Mouse (Mus musculus): ENCODE measurements around the gene Bcl2l11. TPM values are rescaled to one million over a fixed set of nuclear protein-coding genes. Genes with fewer than 3 reads are reported as not detected.
A peak's percentile ranks its signal among the peaks of the same experiment; 100 is the strongest.

The Bcl2l11 gene
- 54.4 and 63.3 TPM in 2 replicates for polyA plus RNA-seq (2012; rRNA removed)

- peak within 1 kb of the TSS; percentile 76 for H3K4me3 ChIP-seq (ENCODE audit: control insufficient read depth, insufficient read depth, low read length)
- under 1% methylated on average over 76 of the region's 76 CpGs for WGBS
- H3K27me3 ChIP-seq (ENCODE audit: control insufficient read depth, insufficient read depth, low read length) = peaks cover 21% of the 10 kb centered on the region
- no peaks in the 10 kb centered on the region for H3K36me3 ChIP-seq (ENCODE audit: control insufficient read depth, insufficient read depth, low read length)
- TF ChIP-seq CTCF (IDR thresholded peaks at IDR 0.05; ENCODE audit: borderline replicate concordance, control insufficient read depth, extremely low read depth, insufficient read depth, low read length, poor library complexity) = 0 out of 2 replicates have a peak, but pooled peaks have one; percentile 57
- peak; percentile 98 for TF ChIP-seq POLR2A (IDR thresholded peaks at IDR 0.05; ENCODE audit: control insufficient read depth, extremely low read depth, insufficient read depth, low read length, poor library complexity)
- peak; percentile 98 for DNase-seq
- H3K27ac ChIP-seq (ENCODE audit: control insufficient read depth, insufficient read depth, low read length) = 0 out of 2 replicates have a peak within 1 kb of the TSS, but pooled peaks have one; percentile 4
- H3K4me1 ChIP-seq (replicated peaks; ENCODE audit: control insufficient read depth, insufficient read depth, low read length) = peaks cover 35% of the 10 kb centered on the region
These were observed at the start of gene Bcl2l11 for GRCm38 (mm10) chr2:128125635-128126470. Gene Bcl2l11, plus strand, starts transcription at chr2:128126038.

DNA sequence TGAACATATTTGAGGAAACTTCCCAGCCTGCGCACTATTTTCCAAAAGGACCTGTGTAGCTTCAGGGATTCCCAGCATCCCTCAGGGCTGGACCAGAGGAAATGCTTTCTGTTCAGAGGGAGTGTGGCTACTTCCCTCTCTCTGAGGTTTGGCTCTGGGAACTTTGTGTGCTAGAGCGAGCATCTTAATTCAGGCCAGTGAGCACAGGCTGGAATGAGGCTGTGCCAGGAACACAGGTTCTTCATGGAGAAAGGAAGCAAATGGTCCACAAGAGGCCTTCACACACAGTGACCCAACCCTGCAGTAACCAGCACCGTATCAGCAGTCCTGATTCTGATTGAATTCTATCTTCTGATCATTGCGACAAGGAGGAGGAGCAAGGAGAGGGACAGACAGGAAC, 48.9 kb upstream of the Bcl2l11 start:
- Histone ChIP-seq H3K27me3 (ENCODE audit: control insufficient read depth, insufficient read depth, low read length) (no peaks in the 10 kb centered on the region), H3K27ac (ENCODE audit: control insufficient read depth, insufficient read depth, low read length) (no peak overlapping the region), H3K36me3 (ENCODE audit: control insufficient read depth, insufficient read depth, low read length) (no peaks in the 10 kb centered on the region), H3K4me1 (replicated peaks; ENCODE audit: control insufficient read depth, insufficient read depth, low read length) (peaks cover 23% of the 10 kb centered on the region), H3K4me3 (ENCODE audit: control insufficient read depth, insufficient read depth, low read length) (no peak overlapping the region)
- no peak for DNase-seq
- no peak for TF ChIP-seq CTCF (IDR thresholded peaks at IDR 0.05; ENCODE audit: borderline replicate concordance, control insufficient read depth, extremely low read depth, insufficient read depth, low read length, poor library complexity)
- TF ChIP-seq POLR2A (IDR thresholded peaks at IDR 0.05; ENCODE audit: control insufficient read depth, extremely low read depth, insufficient read depth, low read length, poor library complexity) = no peak
- WGBS = 98% methylated on average over 4 of the region's 4 CpGs

GRCm38 (mm10) chr2:128078859-128079258, 47.0 kb upstream of the Bcl2l11 start:
- no peak overlapping the region for H3K27ac ChIP-seq (ENCODE audit: control insufficient read depth, insufficient read depth, low read length)
- no peaks in the 10 kb centered on the region for H3K36me3 ChIP-seq (ENCODE audit: control insufficient read depth, insufficient read depth, low read length)
- DNase-seq = peak; percentile 62
- H3K27me3 ChIP-seq (ENCODE audit: control insufficient read depth, insufficient read depth, low read length) = no peaks in the 10 kb centered on the region
- peaks cover 13% of the 10 kb centered on the region for H3K4me1 ChIP-seq (replicated peaks; ENCODE audit: control insufficient read depth, insufficient read depth, low read length)
- no peak for TF ChIP-seq POLR2A (IDR thresholded peaks at IDR 0.05; ENCODE audit: control insufficient read depth, extremely low read depth, insufficient read depth, low read length, poor library complexity)
- no peak for TF ChIP-seq CTCF (IDR thresholded peaks at IDR 0.05; ENCODE audit: borderline replicate concordance, control insufficient read depth, extremely low read depth, insufficient read depth, low read length, poor library complexity)
- H3K4me3 ChIP-seq (ENCODE audit: control insufficient read depth, insufficient read depth, low read length) = no peak overlapping the region
- WGBS = 52% methylated on average over 5 of the region's 5 CpGs

DNA sequence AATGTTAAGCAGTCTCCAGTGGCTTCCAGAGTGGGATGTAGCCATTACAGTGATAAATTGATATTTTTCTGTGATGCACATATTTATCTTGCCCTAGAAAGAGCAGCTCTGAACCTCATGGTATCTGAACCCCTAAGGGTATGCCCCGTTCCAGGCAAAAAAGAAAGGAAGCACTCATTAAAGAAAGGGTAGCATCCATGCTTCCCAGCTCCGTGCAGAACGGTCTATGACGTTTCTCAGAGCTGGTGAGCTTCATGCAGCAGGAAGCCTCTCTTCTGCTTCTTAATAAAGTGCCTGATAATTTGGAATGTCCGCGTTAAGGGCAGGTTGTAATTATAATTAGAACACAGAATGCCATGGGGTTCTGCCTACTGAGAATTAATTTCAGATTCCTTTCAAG, 46.5 kb upstream of the Bcl2l11 start:
- WGBS = 91% methylated on average over 6 of the region's 6 CpGs
- H3K27me3 ChIP-seq (ENCODE audit: control insufficient read depth, insufficient read depth, low read length) = no peaks in the 10 kb centered on the region
- H3K36me3 ChIP-seq (ENCODE audit: control insufficient read depth, insufficient read depth, low read length) = no peaks in the 10 kb centered on the region
- no peak for TF ChIP-seq POLR2A (IDR thresholded peaks at IDR 0.05; ENCODE audit: control insufficient read depth, extremely low read depth, insufficient read depth, low read length, poor library complexity)
- no peak for TF ChIP-seq CTCF (IDR thresholded peaks at IDR 0.05; ENCODE audit: borderline replicate concordance, control insufficient read depth, extremely low read depth, insufficient read depth, low read length, poor library complexity)
- no peak overlapping the region for H3K4me3 ChIP-seq (ENCODE audit: control insufficient read depth, insufficient read depth, low read length)
- DNase-seq = no peak
- peaks cover 13% of the 10 kb centered on the region for H3K4me1 ChIP-seq (replicated peaks; ENCODE audit: control insufficient read depth, insufficient read depth, low read length)
- H3K27ac ChIP-seq (ENCODE audit: control insufficient read depth, insufficient read depth, low read length) = no peak overlapping the region

- WGBS = 26% methylated on average over 3 of the region's 3 CpGs
- no peak for TF ChIP-seq CTCF (IDR thresholded peaks at IDR 0.05; ENCODE audit: borderline replicate concordance, control insufficient read depth, extremely low read depth, insufficient read depth, low read length, poor library complexity)
- no peak for TF ChIP-seq POLR2A (IDR thresholded peaks at IDR 0.05; ENCODE audit: control insufficient read depth, extremely low read depth, insufficient read depth, low read length, poor library complexity)
- no peaks in the 10 kb centered on the region for H3K27me3 ChIP-seq (ENCODE audit: control insufficient read depth, insufficient read depth, low read length)
- no peak overlapping the region for H3K27ac ChIP-seq (ENCODE audit: control insufficient read depth, insufficient read depth, low read length)
- H3K4me1 ChIP-seq (replicated peaks; ENCODE audit: control insufficient read depth, insufficient read depth, low read length) = peaks cover 16% of the 10 kb centered on the region
- no peak overlapping the region for H3K4me3 ChIP-seq (ENCODE audit: control insufficient read depth, insufficient read depth, low read length)
- no peaks in the 10 kb centered on the region for H3K36me3 ChIP-seq (ENCODE audit: control insufficient read depth, insufficient read depth, low read length)
- no peak for DNase-seq
These were observed 42.0 kb upstream of the Bcl2l11 start for GRCm38 (mm10) chr2:128083844-128084243.

DNA sequence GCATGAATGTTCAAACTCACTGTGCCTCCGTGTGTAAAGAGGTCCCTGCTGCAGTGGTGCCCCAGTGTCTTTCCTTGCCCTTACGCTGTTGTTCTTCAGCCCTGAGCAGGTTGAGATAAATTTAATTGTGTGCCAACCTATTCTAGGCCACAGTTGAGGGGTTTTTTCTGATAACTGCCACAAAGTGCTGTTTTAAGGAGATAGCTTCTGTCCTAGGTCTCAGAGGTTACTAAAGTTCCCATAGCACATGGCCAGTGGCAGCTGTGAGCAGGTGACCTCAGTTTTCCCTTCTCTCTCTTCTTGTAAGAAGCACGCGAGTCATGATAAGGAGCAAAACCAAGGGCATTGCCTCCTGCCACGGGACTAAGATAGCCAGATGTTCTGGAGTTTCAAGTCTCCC, 41.2 kb upstream of the Bcl2l11 start:
- Histone ChIP-seq H3K4me3 (ENCODE audit: control insufficient read depth, insufficient read depth, low read length) (no peak overlapping the region), H3K36me3 (ENCODE audit: control insufficient read depth, insufficient read depth, low read length) (no peaks in the 10 kb centered on the region), H3K27ac (ENCODE audit: control insufficient read depth, insufficient read depth, low read length) (no peak overlapping the region), H3K4me1 (replicated peaks; ENCODE audit: control insufficient read depth, insufficient read depth, low read length) (peaks cover 12% of the 10 kb centered on the region), H3K27me3 (ENCODE audit: control insufficient read depth, insufficient read depth, low read length) (no peaks in the 10 kb centered on the region)
- no peak for TF ChIP-seq CTCF (IDR thresholded peaks at IDR 0.05; ENCODE audit: borderline replicate concordance, control insufficient read depth, extremely low read depth, insufficient read depth, low read length, poor library complexity)
- no peak for DNase-seq
- WGBS = 93% methylated on average over 5 of the region's 5 CpGs

All from thymus, adult 2 months (tissue).